Mouse (Mus musculus) liver, embryonic 15.5 days (tissue): ENCODE data around the gene Slc25a54. TPM values are rescaled to one million over a fixed set of nuclear protein-coding genes. Genes with fewer than 3 reads are reported as not detected.

Source experiments
- ATAC-seq: fragments of 200-750 bp; cut with Nextera tagmentation; 2 replicates; pipeline ENCODE4 v1.8.0; 2017; ENCODE audit warnings: moderate number of reproducible peaks, mild to moderate bottlenecking, moderate library complexity; ENCODE audit not compliant: insufficient read depth
- H3K27ac ChIP-seq: fragments of 300-500 bp; sonication (generic); replicated peaks from 2 replicates; pipeline ENCODE4 v1.5.1; 2015; ENCODE audit warnings: mild to moderate bottlenecking, inconsistent platforms
- H3K27me3 ChIP-seq: fragments of 300-500 bp; sonication (generic); 2 replicates; pipeline ENCODE4 v1.6.1; 2015; ENCODE audit warnings: mild to moderate bottlenecking, inconsistent platforms
- H3K36me3 ChIP-seq: fragments of 300-500 bp; sonication (generic); replicated peaks from 2 replicates; pipeline ENCODE4 v1.6.1; 2015; ENCODE audit warnings: moderate library complexity, mild to moderate bottlenecking, inconsistent platforms
- H3K4me1 ChIP-seq: fragments of 300-500 bp; sonication (generic); replicated peaks from 2 replicates; pipeline ENCODE4 v1.6.1; 2015; ENCODE audit warnings: inconsistent platforms
- H3K4me2 ChIP-seq: fragments of 300-500 bp; sonication (generic); 2 replicates; pipeline ENCODE4 v1.6.1; 2015; ENCODE audit warnings: moderate library complexity, mild to moderate bottlenecking, inconsistent platforms
- H3K4me3 ChIP-seq: fragments of 300-500 bp; sonication (generic); replicated peaks from 2 replicates; pipeline ENCODE4 v1.5.1; 2015; ENCODE audit warnings: mild to moderate bottlenecking, inconsistent platforms
- H3K9ac ChIP-seq: fragments of 300-500 bp; sonication (generic); 2 replicates; pipeline ENCODE4 v1.6.1; 2015; ENCODE audit warnings: moderate library complexity, mild to moderate bottlenecking, inconsistent platforms
- H3K9me3 ChIP-seq: fragments of 300-500 bp; sonication (generic); replicated peaks from 2 replicates; pipeline ENCODE4 v1.6.1; 2016; ENCODE audit warnings: inconsistent platforms
- WGBS: fragments of 180-500 bp; shearing (Covaris S2); methylation state at CpG from one replicate; pipeline ENCODE4 v1.1.7; 2015; ENCODE audit warnings: mixed read lengths; ENCODE audit not compliant: insufficient replicate concordance; 5-methylcytosine and 5-hydroxymethylcytosine counted together
- microRNA-seq: library from miRNA; unstranded; fragments of <30 nt; microRNA quantifications from one replicate; pipeline ENCODE4, GENCODE M21; 2016
- polyA plus RNA-seq: library from polyadenylated mRNA; unstranded; fragments of >200 nt; fragmentation: Nextera tagmentation; extraction: Ambion mirVana; gene quantifications from 2 replicates; pipeline ENCODE4 v1.2.1, GENCODE M21; 2015

Gene Slc25a54
- polyA plus RNA-seq, 1 experiment from 2014 or later: not detected

DNA sequence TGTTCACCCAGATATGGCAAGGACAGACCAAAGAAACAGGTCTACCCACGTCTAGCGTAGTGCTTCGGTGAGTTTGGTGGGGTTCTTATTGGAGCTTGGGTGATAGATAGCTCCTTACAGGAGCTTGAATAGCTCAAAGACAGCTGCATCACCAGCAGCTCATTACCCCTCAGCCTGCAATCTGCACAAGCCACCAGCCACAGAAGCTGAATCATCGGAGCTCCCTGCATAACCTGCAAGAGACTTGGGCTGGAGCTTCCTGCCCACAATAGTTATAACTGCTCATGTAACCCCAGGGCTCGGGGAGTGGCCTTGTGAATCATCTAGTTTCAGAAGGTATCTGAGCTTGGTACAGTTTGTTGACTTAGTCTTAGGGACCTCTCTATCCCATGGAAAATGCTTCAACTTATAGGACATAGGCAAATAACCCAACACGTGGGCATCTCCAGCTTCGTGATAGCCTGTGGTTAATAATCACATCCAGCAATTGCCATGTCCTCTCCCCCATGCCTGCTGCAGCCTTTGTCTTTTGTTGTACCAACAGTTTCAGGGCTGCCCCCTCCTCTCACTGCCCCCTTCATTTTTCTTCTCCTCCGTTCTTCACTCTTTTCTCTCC, 85.1 kb downstream of the Slc25a54 start:
- whole genome bisulfite sequencing: 34% methylated on average over 8 of the region's 8 CpGs

More for the DNA sequence above, 85.1 kb downstream of the Slc25a54 start:
- H3K36me3 ChIP-seq: no peaks in the 10 kb centered on the region
- no peak overlapping the region for H3K27ac ChIP-seq
- no peaks in the 10 kb centered on the region for H3K4me1 ChIP-seq
- H3K4me3 ChIP-seq: no peak overlapping the region
- H3K9me3 ChIP-seq: no peaks in the 10 kb centered on the region
- H3K27me3 ChIP-seq: no peaks in the 10 kb centered on the region
- no peak for ATAC-seq
- H3K4me2 ChIP-seq: no peak overlapping the region
- H3K9ac ChIP-seq: no peak overlapping the region

Small RNAs within 50 kb of the gene (microRNA-seq; reads per million reads assigned to microRNA genes)
- not detected for gene Gm44384

Other genes starting within 250 kb of the Slc25a54 start
- 16.8 and 19.2 TPM in 2 replicates for gene Stxbp3, start 239.9 kb upstream of the Slc25a54 start, polyA plus RNA-seq
- 0.03 and 0.16 TPM in 2 replicates for gene Fndc7, start 190.5 kb upstream of the Slc25a54 start, polyA plus RNA-seq
- 26.3 and 26.4 TPM in 2 replicates for gene Prpf38b, start 168.7 kb upstream of the Slc25a54 start, polyA plus RNA-seq
- gene Henmt1, start 140.6 kb upstream of the Slc25a54 start, polyA plus RNA-seq: not detected in 2 replicates
- gene Gm9857, start 140.0 kb upstream of the Slc25a54 start, polyA plus RNA-seq: not detected in 2 replicates
- 2.0 and 2.2 TPM in 2 replicates for gene Fam102b, start 52.9 kb upstream of the Slc25a54 start, polyA plus RNA-seq
- gene Slc25a24, start 42.7 kb downstream of the Slc25a54 start, polyA plus RNA-seq: 3.8 and 4.8 TPM in 2 replicates